Mouse (Mus musculus) lung, adult 18-20 months (tissue): Measurements from ENCODE around the gene Rtkn.

Experiments
- DNase-seq, 2 experiments: peaks; one replicate each; pipeline ENCODE4 v3.0.0; 2022; ENCODE audit warnings: mixed read lengths in 2 of 2

Rtkn gene

GRCm38 (mm10) chr6:83141636-83142035 is 6.4 kb downstream of the Rtkn start:
- no peak for DNase-seq

GRCm38 (mm10) chr6:83142211-83142731 is 7.0 kb downstream of the Rtkn start:
- no peak for DNase-seq

DNA sequence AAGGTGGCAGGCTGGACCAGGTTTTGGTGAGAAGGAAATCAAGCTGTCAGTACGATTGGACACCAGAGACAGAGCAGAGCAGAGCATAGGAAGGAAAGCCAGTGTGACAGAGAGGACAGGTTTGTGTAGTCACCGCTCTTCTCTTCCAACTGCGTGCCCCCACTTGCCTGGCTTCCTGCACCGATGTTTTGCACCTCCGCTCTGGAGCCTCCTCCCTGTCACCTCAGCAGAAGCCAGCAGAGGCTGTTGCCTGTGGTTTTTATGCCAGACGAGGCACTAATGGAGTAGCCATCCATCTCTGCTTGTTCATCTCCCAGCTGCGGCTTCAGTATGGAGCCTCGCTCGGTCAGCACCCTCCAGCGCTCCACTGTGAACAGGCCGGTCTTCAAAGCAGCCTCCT is 7.6 kb downstream of the Rtkn start:
- no peak for DNase-seq

GRCm38 (mm10) chr6:83145209-83145608 is 9.9 kb downstream of the Rtkn start:
- DNase-seq: no peak

GRCm38 (mm10) chr6:83145805-83146204 is 10.5 kb downstream of the Rtkn start:
- no peak for DNase-seq

GRCm38 (mm10) chr6:83147280-83147679 is 12.0 kb downstream of the Rtkn start:
- no peak for DNase-seq

DNA sequence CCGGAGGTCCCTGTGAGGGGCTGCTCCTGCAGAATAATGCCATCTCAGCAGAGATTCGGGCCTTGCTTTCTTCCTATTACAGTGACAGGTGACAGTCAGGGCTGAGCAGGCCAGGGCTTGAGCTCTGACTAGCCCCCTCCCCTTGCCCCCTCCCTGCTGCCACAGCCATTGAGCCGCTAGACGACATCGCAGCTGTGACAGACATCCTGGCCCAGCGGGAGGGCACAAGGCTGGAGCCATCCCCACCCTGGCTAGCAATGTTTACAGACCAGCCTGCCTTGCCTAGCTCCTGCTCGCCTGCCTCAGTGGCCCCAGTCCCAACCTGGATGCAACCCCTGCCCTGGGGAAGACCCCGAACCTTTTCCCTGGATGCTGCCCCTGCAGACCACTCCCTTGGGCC is 16.5 kb downstream of the Rtkn start:
- no peak for DNase-seq

DNA sequence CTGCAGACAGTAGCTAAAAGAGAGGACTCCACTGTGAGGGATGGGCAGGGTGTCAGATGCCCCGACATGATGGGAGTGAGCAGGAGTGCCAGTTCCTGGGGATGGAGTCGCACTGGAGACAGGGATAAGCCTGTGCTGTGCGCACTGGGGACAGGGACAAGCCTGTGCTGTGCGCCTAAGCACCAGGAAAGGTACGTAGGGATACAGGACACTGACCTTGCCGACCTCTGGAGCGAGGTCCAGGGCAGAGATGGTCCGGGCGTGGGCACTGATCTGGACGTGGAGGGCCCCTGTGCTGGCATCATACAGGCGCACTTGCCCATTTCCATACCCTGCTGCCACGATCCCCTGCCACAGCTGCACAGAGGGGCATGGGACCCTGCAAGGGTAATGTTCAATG is 17.8 kb downstream of the Rtkn start:
- DNase-seq: no peak

DNA sequence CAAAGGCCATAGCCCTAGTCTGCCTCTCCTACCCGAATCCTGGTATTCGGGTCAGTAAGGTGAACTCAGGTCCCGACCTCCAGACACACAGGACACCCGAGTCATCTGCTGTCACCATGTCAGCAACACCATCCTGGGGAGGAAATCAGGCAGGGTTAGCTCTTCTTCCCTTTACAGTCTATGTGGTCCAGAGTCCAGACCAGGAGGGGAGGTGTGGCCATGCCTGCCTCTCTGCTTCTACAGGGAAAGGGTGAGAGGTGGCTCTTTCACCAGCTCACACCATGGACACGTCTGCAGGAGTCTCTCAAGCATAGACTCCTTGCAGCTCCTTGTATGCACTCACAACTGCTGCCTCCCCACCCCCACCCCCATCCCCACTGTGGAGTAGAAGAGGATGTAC is 18.2 kb downstream of the Rtkn start:
- DNase-seq: no peak

DNA sequence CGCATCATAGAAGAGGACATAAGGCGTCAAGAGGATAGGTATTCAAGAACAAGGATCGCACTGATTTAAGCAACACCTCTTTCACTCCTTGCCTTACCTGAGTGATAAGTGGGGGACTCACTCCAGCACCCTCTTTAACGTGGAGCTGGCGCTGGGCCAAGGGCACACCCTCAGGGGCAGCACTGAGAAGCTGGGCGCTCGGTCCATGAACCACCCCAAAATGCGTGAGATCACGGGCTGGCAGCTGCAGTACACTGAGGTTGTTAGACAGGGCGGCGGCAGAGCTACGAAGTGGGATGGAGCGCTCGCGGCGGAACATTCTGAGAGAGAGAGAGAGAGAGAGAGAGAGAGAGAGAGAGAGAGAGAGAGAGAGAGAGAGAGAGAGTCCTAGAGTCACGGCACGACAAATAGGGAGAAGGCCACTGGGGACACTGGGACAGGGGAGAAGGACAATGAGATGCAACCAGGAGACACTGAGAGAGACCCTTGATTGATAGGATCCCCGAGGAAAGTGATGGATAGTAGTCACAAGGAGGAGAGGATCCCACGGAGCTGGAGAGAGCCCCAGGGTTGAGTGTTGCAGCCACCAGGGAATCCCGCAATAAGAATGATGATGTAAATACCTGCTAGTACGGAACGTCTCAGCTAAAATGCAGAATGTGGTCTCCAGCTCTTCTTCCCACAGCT is 20.4 kb downstream of the Rtkn start:
- no peak for DNase-seq

DNA sequence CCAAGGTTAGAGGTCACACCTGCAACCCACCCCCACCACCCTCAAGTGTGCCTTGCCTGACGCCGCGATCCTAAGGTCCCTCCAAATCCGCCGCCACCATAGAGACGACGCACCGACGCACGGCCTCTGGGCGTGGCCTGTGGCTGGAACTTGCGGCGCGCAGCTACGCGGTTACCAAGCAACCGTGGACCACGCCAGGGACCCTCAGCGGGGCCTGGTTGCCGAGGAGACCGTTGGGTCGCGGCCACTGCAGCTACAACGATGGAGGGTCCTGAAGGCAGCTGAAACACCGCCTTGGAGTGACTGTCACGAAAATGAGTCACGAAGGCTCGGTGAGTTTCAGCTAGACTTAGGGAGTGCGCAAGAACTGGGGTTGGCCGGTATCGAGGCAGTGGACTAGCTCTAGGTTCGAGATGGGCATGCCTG is 21.0 kb downstream of the Rtkn start, which contains the start of the genes Wdr54 and 1700003E16Rik:
Gene Wdr54 (minus strand): TSS at position 139 of the 426 bp plus-strand sequence.
Gene 1700003E16Rik (plus strand): TSS at position 146 of the 426 bp plus-strand sequence.
- DNase-seq: peak; percentile 52 to 71

DNA sequence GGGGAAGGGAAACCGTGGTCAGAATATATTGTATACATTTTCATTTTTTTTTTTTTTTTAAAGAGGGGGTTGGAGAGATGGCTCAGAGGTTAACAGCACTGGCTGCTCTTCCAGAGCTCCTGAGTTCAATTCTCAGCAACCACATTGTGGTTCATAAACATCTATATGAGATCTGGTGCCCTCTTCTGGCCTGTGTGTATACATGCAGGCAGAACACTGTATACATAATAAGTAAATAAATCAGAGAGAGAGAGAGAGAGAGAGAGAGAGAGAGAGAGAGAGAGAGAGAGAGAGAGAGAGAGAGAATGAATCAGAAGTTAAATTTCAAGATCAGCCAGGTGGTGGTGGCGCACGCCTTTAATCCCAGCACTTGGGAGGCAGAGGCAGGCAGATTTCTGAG is 24.2 kb downstream of the Rtkn start:
- peak in 1 of 2 experiments; percentile 45 for DNase-seq

DNA sequence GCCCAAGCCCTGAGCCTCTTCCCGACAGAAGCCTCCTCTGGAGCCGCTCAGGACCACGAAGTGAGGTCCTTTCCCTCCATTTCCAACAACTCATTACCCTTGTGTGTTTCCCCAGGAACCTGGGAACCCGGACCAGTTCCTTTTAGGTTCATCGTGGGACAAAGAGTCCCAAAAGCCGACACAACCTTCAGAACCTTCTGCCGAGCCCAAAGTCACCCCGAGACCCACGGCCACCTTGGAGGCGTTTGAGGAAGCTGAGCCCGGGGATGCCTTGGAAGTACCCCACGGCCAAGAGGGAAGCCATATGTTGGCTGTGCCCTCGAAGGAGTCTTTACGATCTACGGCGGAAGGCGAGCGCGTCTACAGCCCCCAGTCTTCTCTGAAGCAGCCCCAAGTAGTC is 26.2 kb downstream of the Rtkn start:
- no peak for DNase-seq

- peak; percentile 67 to 68 for DNase-seq
These were observed 26.8 kb downstream of the Rtkn start for GRCm38 (mm10) chr6:83161921-83162641.

DNA sequence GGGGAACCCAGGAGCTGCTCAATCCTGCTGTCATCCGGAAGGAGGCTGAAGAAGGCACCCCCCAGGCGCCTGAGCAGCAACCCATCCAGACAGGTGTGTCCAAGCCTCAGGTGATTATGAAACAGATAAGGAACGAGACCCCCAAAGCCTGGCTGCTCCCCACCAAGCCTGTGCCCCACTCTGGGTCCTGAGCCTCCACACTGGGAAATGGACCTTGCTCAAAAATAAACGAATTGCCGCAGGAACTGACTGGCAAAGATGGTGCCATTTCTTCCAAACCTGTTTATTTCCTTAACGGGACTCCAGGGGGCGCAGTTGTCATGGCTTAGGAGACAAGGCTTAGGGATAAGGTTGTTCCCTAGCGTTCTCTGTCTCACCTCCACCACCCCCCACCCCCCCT is 27.4 kb downstream of the Rtkn start:
- peak; percentile 63 to 70 for DNase-seq

DNA sequence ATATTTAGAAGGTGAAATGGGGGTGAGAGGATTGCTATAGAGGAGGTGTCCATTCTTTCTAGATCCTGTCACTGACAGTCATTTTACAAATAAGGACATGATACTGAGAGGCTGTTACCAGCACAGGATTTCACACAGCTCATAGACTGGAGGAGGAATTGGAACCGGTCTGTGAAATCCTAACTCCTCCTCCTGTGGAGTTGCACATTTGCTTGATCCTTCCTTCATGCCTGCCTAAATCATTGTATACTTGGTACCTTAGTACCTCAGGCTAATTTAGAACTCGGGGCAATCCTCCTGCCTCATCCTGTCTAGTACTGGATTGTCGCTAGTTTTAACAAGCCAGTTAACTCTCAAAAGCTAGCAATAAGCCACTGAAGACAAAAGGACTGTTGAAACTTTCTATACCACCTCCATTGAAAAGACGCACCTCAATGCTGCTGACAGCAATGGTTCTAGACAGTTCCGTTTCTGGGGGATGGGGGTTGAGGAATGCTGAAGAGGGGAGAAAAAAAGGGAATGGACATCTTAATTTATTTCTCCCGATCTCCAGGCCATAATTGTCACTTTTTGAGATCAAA is 29.9 kb downstream of the Rtkn start:
- no peak for DNase-seq

- peak; percentile 93 to 95 for DNase-seq
These were observed 30.5 kb downstream of the Rtkn start, which contains the start of gene Dctn1 for GRCm38 (mm10) chr6:83165607-83166242. Gene Dctn1, plus strand, starts transcription at chr6:83165920.

DNA sequence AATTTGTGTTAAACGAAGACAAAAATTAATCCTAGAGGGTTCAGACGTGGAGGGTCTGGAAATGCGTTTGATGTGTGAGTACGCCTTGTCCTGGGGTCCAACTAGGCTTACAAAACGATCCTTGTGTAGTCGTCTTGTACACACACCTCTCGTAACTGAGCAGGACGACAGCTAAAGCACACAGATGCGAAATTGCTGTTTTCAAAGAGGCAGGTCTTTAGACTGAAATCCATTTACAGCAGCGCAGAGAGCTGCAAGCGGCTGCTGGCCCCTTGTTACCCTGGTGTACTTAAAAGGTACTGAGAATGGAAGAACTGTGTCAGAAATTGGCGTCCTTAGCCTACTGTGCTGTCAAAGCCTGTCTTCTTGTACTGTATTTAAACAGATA is 31.0 kb downstream of the Rtkn start:
- DNase-seq: no peak

DNA sequence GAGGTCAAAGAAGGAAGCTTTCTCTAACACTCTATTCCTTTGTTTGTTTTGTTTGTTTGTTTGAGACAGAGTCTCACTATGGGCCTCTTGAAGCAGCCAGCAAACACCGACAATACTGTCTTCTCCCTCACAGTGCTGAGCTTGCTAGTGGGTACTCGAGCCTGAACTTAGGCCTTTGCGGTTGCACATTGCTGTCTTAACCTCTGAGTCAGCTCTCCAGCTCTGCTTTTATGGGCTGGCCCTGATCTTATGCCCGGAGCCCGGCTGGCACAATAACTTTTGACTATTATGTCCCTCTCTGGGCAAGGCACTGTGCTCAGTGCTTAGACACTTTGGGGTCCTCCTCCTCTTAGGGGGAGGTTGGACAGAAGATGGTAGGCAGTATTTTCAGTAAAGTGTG is 34.6 kb downstream of the Rtkn start:
- peak; percentile 35 to 46 for DNase-seq

GRCm38 (mm10) chr6:83171063-83171462 is 35.8 kb downstream of the Rtkn start:
- DNase-seq: no peak

- no peak for DNase-seq
These were observed 37.1 kb downstream of the Rtkn start for GRCm38 (mm10) chr6:83172240-83172920.

GRCm38 (mm10) chr6:83175996-83176395 is 40.7 kb downstream of the Rtkn start:
- DNase-seq: no peak
